Mouse (Mus musculus): ENCODE measurements around the gene Fhad1.

The Fhad1 gene

DNA sequence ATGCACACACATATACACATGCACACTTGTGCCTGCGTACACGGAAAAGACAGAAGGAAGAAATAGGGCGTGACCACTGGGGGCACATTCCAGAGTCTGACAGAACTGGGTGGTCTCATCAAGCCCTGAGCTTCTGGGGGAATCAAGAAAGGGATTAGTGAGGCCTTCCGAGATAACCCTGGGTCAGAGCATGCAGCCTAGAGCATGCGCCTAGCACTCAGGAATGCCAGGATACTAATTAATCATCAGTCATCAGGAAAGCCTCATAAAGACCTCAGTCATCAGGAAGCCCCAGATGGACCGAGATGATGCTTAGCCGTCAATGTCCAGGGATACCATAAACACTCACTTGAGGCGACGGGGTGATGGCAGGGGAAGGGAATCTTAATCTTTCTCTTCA lies 135.0 kb downstream of the Fhad1 start:
- DNase-seq: no peak

GRCm38 (mm10) chr4:141879074-141879473 lies 135.8 kb downstream of the Fhad1 start:
- DNase-seq: no peak

DNA sequence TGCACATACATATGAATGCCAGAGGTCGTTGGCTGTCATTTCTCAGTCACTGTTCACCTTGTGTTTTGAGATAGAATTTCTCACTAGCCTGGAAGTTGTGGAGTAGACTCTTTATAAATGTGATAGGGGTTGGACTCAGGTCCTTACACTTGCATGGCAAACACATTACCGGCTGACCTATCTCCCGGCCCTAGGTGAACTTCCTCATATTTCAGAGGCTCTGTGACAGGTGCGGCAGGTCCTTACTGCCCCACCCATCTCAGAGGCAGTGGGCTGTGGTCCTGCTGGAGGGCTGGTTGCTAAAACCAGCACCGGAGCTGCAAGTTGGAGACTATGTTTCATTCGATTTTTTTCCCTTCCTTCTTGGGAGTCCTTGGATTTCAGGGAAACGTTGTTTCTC lies 136.3 kb downstream of the Fhad1 start:
- DNase-seq: no peak

- DNase-seq: no peak
Observed at GRCm38 (mm10) chr4:141875481-141876108, 139.3 kb downstream of the Fhad1 start.

- DNase-seq: peak; percentile 73
Observed at GRCm38 (mm10) chr4:141874601-141875460, 140.1 kb downstream of the Fhad1 start, which contains the start of gene Efhd2. TSS of gene Efhd2 (minus strand) at chr4:141874920.

- no peak for DNase-seq
Observed at GRCm38 (mm10) chr4:141874111-141874600, 140.7 kb downstream of the Fhad1 start.

DNA sequence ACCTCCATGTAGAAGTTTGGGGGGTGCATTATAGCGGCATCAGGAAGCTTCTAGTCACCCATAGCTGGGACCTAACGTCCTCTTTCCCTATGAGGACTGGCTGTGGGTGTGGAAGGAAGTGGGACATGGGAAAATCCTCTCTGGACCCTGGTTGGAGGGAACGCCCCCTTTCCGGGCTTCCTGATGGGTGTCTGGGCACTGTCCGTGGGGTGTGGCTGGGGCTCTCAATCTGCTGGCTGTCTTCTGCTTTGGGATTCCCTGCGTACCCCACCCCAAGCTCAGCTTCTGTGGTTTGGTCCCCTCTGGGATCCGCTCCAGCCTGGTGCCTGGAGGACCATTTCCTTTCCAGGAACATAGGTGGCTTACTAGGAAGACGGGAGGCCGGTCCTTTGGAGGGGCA lies 141.9 kb downstream of the Fhad1 start:
- DNase-seq: no peak

DNA sequence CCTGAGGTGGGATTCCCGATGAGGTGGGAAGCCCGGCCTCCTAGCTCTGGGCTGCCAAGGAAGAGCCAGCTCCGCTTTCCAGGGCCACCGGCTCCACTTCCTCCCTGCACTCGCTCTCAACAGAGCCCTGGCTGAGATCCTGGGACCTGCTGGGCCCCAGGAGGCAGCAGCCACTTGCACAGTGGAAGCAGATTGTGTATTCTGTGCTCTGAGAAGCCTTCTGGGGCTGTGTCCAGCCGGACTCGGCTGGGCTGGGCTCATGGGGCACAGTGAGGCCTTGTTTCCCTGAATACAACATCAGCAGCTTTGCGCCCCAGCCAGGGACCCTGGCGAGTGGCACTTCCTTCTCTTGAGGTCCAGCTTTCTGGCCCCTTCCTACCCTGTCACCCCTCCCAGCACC lies 143.0 kb downstream of the Fhad1 start:
- peak; percentile 60 for DNase-seq

DNA sequence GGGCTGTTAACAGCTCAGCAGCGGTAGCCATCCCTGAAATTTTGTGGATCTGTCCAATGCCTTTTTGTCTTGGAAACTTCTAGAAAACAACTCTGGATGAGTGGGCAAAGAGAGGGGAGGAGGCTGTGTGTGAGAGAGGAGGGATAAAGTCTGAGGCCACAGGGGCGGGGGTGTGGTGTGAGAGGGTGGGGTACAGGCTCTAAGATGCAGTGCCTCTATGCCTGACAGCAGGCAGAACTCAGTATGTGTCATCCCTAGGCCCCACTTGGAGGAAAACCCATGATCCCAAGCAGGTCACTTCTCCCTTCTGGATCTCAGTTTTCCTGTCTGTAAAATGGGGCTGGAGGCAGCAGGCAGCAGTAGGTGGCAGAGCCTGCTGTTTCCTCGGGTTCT lies 143.6 kb downstream of the Fhad1 start:
- DNase-seq: no peak

DNA sequence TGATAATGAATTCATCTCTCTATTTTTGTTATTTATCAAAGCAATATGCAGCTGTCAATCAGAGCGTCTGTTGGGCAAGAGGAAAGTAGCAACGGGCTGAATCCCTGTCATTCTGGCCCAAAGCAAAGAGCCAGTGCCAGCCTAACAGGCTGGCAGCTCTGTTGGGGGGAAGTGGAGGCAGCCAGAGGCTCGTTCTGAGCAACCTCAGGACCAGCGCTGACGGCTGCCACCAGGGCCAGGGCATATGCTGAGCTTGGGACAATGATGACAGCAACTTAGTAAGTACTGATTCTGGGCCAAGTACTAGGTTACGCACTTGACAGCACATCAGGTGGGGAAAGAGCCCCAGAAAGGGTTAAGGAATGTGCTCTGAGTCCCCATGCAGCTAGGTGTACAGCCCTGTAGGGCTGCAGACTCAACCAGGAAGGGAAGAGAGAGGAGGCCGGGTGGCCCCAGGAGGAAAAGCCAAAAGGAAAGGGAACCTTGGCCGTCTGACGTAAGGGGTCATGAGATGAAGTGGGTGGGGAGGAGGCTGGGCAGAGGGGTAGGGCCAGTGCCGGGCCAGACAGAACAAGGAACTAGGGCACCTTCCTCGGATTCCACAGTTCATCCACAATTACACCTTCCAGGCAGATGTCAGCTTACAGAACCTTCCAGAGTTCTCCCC lies 144.1 kb downstream of the Fhad1 start:
- DNase-seq: no peak

DNA sequence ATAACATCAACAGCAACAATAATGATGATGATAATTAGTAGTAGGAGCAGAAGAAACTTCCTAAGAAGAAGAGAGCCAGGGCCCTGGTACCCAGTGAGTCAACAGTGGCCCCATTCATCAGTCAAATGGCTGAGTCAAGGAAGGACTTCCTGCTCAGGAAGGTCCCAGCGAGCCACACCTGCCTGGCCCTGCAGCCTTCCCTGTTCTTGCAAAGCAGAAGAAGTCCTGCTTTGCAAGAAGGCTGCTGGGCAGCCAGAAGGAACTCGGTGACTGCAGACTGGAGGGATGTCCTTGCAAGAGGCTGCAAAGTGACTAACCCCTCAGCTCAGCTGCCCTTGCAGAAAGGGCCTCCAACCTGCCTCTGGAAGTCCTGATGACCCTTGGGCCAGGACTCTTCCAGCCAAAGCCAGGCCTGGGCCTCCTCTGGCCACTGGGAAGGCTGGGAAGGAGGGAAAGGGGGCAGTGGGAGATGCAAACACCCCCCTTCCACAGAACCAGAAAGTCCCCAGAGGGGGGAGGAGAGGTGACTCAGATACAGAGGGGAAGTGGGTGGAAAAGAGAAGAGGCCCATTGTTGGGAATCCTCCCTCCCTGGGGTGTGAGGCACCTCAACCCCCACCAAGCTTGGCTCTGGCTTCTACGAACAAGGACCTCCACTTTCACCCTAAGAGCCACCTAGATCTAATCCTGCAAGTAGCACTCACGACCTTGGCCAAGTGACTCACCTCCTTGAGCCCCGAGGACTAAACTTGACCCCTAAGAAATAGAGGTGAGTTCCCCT lies 145.3 kb downstream of the Fhad1 start:
- DNase-seq: no peak

- no peak for DNase-seq
Observed at GRCm38 (mm10) chr4:141868051-141868450, 146.8 kb downstream of the Fhad1 start.

- DNase-seq: no peak
Observed at GRCm38 (mm10) chr4:141867498-141867897, 147.4 kb downstream of the Fhad1 start.

GRCm38 (mm10) chr4:141866933-141867490 lies 147.9 kb downstream of the Fhad1 start:
- no peak for DNase-seq

DNA sequence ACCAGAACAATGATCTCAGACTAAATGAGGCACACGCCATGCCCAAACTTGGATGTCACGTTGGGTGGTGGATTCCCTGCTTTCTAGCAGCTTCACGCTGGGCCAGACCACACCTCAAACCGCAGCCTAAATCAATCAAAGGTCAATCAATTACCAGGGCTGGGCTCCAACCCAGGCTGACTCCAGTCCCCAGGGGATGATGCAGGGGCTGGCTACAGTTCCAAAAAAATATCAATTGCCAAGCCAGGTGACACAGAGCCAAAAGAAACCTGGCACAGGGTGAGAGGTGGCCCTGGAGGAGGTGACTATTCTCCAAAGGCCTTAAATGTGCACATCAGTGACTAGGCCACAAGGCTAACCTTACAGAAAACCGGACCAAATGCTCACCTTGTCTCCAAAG lies 149.3 kb downstream of the Fhad1 start:
- no peak for DNase-seq

DNA sequence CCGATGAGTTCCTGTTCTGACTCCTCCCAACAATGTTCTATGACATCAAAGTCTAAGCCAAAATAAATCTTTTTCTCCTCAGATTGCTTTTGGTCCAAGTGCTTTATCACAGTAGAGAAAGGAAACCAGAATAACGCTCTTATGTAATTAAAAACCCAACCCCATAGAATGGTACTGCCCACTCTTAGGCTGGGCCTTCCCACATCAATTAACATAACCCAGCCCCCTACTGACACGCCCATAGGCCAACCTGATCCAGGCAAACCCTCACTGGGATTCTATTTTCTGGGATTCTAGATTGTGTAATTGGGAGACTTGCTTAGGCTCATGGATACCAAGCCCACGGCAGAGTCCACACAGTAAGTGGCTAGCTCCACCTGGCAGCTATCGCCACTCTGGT lies 149.9 kb downstream of the Fhad1 start:
- DNase-seq: no peak

GRCm38 (mm10) chr4:141864506-141864905 lies 150.4 kb downstream of the Fhad1 start:
- DNase-seq: no peak

DNA sequence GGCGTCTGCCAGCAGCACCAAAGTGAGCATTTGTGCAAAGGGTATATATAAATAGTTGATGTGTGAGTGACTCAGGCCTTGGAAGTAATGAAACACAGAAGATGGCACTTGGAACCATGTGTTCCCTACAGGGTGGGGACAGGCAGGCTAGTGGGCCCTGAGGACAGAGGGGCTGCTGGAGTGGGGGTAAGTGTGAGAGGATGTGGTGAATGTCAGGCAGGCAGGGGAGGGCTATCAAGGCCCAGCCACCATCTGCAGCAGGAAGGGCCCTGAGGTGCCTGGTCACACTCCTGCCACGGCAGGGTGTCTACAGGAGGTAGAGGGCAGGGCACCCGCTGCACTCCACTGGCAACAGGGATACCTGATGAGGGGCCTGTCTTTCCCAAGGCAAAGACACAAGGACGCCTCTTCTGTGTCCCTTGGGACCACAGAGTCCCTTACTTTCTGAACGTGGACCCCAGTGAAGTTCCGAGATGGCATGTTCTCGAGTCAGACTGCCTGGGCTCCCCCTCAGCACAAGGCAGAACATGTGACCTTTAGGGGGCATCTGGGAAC lies 151.1 kb downstream of the Fhad1 start:
- no peak for DNase-seq

DNA sequence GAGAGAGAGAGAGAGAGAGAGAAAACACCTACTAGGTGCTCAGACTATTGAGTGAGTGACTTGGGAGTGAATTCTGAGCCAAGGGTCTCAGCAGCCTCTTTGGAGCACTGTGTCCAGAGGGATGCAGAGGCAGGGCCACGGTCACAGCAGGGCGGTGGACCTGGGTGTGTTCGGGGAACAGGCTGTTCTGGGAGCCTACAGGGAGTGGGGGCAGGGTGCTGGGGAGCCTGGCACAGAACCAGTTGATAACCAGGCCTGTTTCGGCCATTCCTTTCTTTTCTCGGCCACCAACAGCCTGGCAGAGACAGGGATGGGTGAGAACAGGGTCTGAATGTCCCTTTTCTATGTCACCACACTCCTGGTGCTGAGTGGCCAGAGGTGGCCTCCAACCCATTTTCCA lies 152.0 kb downstream of the Fhad1 start:
- no peak for DNase-seq

GRCm38 (mm10) chr4:141861591-141862295 lies 153.1 kb downstream of the Fhad1 start:
- no peak for DNase-seq

DNA sequence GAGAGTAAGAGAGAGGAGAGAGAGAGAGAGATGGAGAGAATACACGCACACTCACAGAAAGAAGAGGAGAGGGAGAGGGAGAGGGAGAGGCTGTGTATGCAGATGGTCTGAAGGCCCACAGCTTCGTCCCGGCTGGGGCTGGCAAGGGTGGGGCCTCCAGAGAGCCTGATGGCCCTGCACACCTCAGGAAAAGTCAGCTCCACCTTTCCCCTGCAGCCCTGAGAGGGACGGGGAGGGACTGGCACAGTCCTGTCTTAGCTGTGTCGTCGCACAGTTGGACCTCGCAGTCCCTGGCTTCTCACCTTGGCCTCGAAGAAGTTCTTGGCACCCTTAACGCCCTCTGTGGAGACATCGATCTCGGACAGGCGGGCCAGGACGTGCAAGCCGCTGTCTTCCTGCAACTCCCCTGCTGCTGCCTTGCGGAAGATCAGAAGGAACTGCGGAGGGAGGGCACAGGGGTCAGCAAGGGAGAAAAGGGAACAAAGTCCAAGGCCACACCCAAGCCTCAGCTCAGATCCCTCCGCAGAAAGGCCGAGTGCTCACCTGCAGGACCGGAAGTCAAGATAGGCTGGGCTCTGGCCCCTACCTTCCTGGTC lies 154.5 kb downstream of the Fhad1 start:
- no peak for DNase-seq

Measured in cerebellum, adult 11 months (tissue).